Mouse (Mus musculus): ENCODE results near the gene Ubash3a. TPM values are rescaled to one million over a fixed set of nuclear protein-coding genes. Genes with fewer than 3 reads are reported as not detected.
"Not testable (repeated sequence)": the region's sequence is repeated elsewhere in the genome, so short reads cannot be mapped to it uniquely, and the experiment has no call there.

The Ubash3a gene
- polyA plus RNA-seq, 1 experiment from 2014 or later, result 0.17 TPM

DNA sequence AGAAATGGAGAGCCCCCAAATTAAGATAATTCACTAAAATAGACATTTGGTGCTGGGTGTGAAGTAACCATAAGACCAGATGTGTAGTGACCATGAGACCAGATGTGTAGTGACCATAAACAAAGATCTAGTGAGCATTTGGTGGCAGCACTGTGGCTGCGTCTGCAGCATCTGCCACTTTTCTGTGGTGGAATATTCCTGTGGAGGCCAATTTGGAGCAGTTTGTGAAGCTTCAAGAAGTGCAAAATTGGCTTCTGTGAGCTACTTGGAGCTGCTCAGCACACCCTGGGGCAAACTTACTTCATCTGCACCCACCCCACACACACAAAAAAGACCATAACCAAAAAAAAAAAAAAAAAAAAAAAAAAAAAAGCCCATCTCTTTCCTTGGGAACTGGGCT is 60.3 kb downstream of the Ubash3a start:
- DNase-seq (ENCODE audit: low spot score) (no peak), ATAC-seq (ENCODE audit: low FRiP score) (no peak)
- no peaks in the 10 kb centered on the region for H3K27me3 ChIP-seq (ENCODE audit: control insufficient read depth, insufficient read depth, low read length)
- H3K27ac ChIP-seq (ENCODE audit: low read depth, low read length), result no peak overlapping the region
- no peak overlapping the region for H3K4me2 ChIP-seq (replicated peaks; ENCODE audit: low read depth, low read length)
- H3K4me1 ChIP-seq (replicated peaks; ENCODE audit: control insufficient read depth, insufficient read depth, low read length), result no peaks in the 10 kb centered on the region
- WGBS, result 100% methylated on average over 1 of the region's 1 CpGs
- H3K36me3 ChIP-seq (ENCODE audit: control insufficient read depth, insufficient read depth, low read length), result no peaks in the 10 kb centered on the region
- no peak overlapping the region for H3K4me3 ChIP-seq (ENCODE audit: low read depth, low read length)
- no peak overlapping the region for H3K9ac ChIP-seq (ENCODE audit: low read depth, low read length)
- H3K9me3 ChIP-seq (ENCODE audit: control insufficient read depth, low read length), result no peaks in the 10 kb centered on the region

GRCm38 (mm10) chr17:31269761-31270160 is 62.1 kb downstream of the Ubash3a start:
- no peaks in the 10 kb centered on the region for H3K27me3 ChIP-seq (ENCODE audit: control insufficient read depth, insufficient read depth, low read length)
- H3K4me3 ChIP-seq (ENCODE audit: low read depth, low read length), result no peak overlapping the region
- H3K27ac ChIP-seq (ENCODE audit: low read depth, low read length), result no peak overlapping the region
- no peaks in the 10 kb centered on the region for H3K9me3 ChIP-seq (ENCODE audit: control insufficient read depth, low read length)
- H3K4me2 ChIP-seq (replicated peaks; ENCODE audit: low read depth, low read length), result no peak overlapping the region
- 90% methylated on average over 2 of the region's 2 CpGs for WGBS
- no peaks in the 10 kb centered on the region for H3K4me1 ChIP-seq (replicated peaks; ENCODE audit: control insufficient read depth, insufficient read depth, low read length)
- no peak overlapping the region for H3K9ac ChIP-seq (ENCODE audit: low read depth, low read length)
- DNase-seq (ENCODE audit: low spot score), result no peak
- H3K36me3 ChIP-seq (ENCODE audit: control insufficient read depth, insufficient read depth, low read length), result no peaks in the 10 kb centered on the region
- no peak for ATAC-seq (ENCODE audit: low FRiP score)

DNA sequence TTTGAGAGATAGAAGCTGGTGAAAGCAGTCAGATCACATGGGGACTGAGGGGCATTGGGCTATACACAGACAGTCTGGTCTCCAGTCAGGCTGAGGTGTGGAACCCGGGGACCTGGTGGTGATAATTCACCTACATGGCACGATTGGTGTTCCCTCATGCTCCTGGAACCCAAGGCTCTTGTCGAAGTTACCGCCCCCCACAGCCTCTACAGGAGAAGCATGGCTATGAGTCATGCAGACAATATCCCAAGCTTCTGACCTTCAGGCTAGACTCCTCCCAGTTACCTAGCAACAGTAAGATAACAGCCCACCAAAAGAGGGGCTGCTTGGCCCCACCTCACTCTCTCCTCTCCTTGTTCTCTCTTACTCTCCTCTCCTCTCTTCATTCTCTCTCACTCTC is 62.6 kb downstream of the Ubash3a start:
- H3K4me2 ChIP-seq (replicated peaks; ENCODE audit: low read depth, low read length), result no peak overlapping the region
- H3K4me3 ChIP-seq (ENCODE audit: low read depth, low read length), result no peak overlapping the region
- no peaks in the 10 kb centered on the region for H3K9me3 ChIP-seq (ENCODE audit: control insufficient read depth, low read length)
- H3K9ac ChIP-seq (ENCODE audit: low read depth, low read length), result no peak overlapping the region
- H3K4me1 ChIP-seq (replicated peaks; ENCODE audit: control insufficient read depth, insufficient read depth, low read length), result no peaks in the 10 kb centered on the region
- WGBS, result 96% methylated on average over 4 of the region's 4 CpGs
- ATAC-seq (ENCODE audit: low FRiP score) (no peak), DNase-seq (ENCODE audit: low spot score) (no peak)
- H3K36me3 ChIP-seq (ENCODE audit: control insufficient read depth, insufficient read depth, low read length), result no peaks in the 10 kb centered on the region
- H3K27me3 ChIP-seq (ENCODE audit: control insufficient read depth, insufficient read depth, low read length), result no peaks in the 10 kb centered on the region
- H3K27ac ChIP-seq (ENCODE audit: low read depth, low read length), result no peak overlapping the region

GRCm38 (mm10) chr17:31270736-31271135 is 63.1 kb downstream of the Ubash3a start:
- H3K9me3 ChIP-seq (ENCODE audit: control insufficient read depth, low read length); H3K9ac ChIP-seq (ENCODE audit: low read depth, low read length); H3K27ac ChIP-seq (ENCODE audit: low read depth, low read length); H3K4me1 ChIP-seq (replicated peaks; ENCODE audit: control insufficient read depth, insufficient read depth, low read length); DNase-seq (ENCODE audit: low spot score); H3K4me3 ChIP-seq (ENCODE audit: low read depth, low read length); H3K4me2 ChIP-seq (replicated peaks; ENCODE audit: low read depth, low read length); H3K27me3 ChIP-seq (ENCODE audit: control insufficient read depth, insufficient read depth, low read length); ATAC-seq (ENCODE audit: low FRiP score); H3K36me3 ChIP-seq (ENCODE audit: control insufficient read depth, insufficient read depth, low read length): not testable (repeated sequence)
- WGBS, result 86% methylated on average over 6 of the region's 8 CpGs

DNA sequence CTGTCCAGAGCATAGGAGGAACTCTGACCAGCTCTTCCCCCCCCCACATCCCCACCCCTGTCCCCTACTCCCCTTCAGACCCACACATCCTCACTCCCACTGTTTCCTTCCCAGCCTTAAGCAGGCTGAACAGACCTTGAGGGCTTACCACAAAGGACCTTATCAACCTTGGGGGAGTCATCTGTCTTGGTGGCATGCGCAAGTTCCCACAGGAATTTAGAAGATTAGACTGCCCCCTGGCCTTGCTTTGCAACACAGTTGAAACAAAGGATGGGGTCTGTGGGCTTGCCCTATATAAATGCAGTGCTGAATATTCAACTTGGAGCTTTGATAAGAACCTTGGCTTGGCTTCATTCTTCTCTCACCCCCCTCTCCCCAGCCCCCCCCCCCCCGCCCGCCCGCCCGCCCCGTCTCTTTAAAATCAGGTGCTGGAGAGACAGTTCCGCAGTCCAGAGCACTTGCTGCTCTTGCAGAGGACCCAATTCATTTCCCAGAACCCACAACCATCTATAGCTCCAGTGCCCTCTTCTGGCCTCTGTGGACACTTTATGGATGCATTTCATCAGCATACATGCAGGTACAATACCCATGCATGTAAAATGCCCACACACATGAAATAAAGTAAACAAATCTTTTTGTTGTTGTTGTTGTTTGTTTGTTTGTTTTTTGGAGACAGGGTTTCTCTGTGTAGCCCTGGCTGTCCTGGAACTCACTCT is 63.6 kb downstream of the Ubash3a start:
- DNase-seq (ENCODE audit: low spot score) (no peak), ATAC-seq (ENCODE audit: low FRiP score) (no peak)
- H3K27ac ChIP-seq (ENCODE audit: low read depth, low read length), result no peak overlapping the region
- H3K4me1 ChIP-seq (replicated peaks; ENCODE audit: control insufficient read depth, insufficient read depth, low read length), result no peaks in the 10 kb centered on the region
- no peaks in the 10 kb centered on the region for H3K9me3 ChIP-seq (ENCODE audit: control insufficient read depth, low read length)
- H3K4me3 ChIP-seq (ENCODE audit: low read depth, low read length), result no peak overlapping the region
- H3K36me3 ChIP-seq (ENCODE audit: control insufficient read depth, insufficient read depth, low read length), result no peaks in the 10 kb centered on the region
- H3K27me3 ChIP-seq (ENCODE audit: control insufficient read depth, insufficient read depth, low read length), result no peaks in the 10 kb centered on the region
- H3K9ac ChIP-seq (ENCODE audit: low read depth, low read length), result no peak overlapping the region
- no peak overlapping the region for H3K4me2 ChIP-seq (replicated peaks; ENCODE audit: low read depth, low read length)
- WGBS, result 52% methylated on average over 7 of the region's 7 CpGs

- no peaks in the 10 kb centered on the region for H3K27me3 ChIP-seq (ENCODE audit: control insufficient read depth, insufficient read depth, low read length)
- H3K36me3 ChIP-seq (ENCODE audit: control insufficient read depth, insufficient read depth, low read length), result no peaks in the 10 kb centered on the region
- 0 out of 2 replicates have a peak, but pooled peaks cover 2% of the 10 kb centered on the region for H3K4me1 ChIP-seq (replicated peaks; ENCODE audit: control insufficient read depth, insufficient read depth, low read length)
- H3K4me3 ChIP-seq (ENCODE audit: low read depth, low read length), result no peak overlapping the region
- ATAC-seq (ENCODE audit: low FRiP score) (no peak), DNase-seq (ENCODE audit: low spot score) (no peak)
- H3K9ac ChIP-seq (ENCODE audit: low read depth, low read length), result no peak overlapping the region
- no peak overlapping the region for H3K27ac ChIP-seq (ENCODE audit: low read depth, low read length)
- 89% methylated on average over 9 of the region's 9 CpGs for WGBS
- no peaks in the 10 kb centered on the region for H3K9me3 ChIP-seq (ENCODE audit: control insufficient read depth, low read length)
- H3K4me2 ChIP-seq (replicated peaks; ENCODE audit: low read depth, low read length), result no peak overlapping the region
Observed at GRCm38 (mm10) chr17:31272416-31273165, 64.9 kb downstream of the Ubash3a start.

DNA sequence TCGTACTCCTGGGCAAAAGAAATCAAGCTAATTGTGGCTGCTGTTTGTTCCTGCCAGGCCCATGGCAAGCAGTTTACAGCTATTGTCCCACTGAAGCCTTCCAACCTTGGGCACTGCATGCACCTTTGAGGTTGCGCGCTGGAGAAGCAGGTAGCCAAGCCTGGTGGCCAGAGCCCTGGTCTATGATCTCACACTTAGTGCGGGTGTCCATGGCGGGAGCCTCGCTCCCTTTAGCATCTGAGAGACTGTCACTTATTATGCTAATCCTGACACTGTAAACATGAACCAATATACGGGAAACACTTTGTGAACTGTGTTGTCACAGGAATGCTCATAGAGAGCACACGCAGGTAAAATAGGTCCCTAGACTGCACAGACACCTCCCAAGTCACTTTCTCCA is 66.0 kb downstream of the Ubash3a start:
- Histone ChIP-seq H3K9me3 (ENCODE audit: control insufficient read depth, low read length) (no peaks in the 10 kb centered on the region), H3K4me2 (replicated peaks; ENCODE audit: low read depth, low read length) (no peak overlapping the region), H3K27ac (ENCODE audit: low read depth, low read length) (no peak overlapping the region), H3K4me3 (ENCODE audit: low read depth, low read length) (no peak overlapping the region), H3K36me3 (ENCODE audit: control insufficient read depth, insufficient read depth, low read length) (no peaks in the 10 kb centered on the region), H3K4me1 (replicated peaks; ENCODE audit: control insufficient read depth, insufficient read depth, low read length) (0 out of 2 replicates have a peak, but pooled peaks cover 2% of the 10 kb centered on the region), H3K9ac (ENCODE audit: low read depth, low read length) (no peak overlapping the region), H3K27me3 (ENCODE audit: control insufficient read depth, insufficient read depth, low read length) (no peaks in the 10 kb centered on the region)
- 88% methylated on average over 8 of the region's 8 CpGs for WGBS
- DNase-seq (ENCODE audit: low spot score), result no peak
- ATAC-seq (ENCODE audit: low FRiP score), result no peak

DNA sequence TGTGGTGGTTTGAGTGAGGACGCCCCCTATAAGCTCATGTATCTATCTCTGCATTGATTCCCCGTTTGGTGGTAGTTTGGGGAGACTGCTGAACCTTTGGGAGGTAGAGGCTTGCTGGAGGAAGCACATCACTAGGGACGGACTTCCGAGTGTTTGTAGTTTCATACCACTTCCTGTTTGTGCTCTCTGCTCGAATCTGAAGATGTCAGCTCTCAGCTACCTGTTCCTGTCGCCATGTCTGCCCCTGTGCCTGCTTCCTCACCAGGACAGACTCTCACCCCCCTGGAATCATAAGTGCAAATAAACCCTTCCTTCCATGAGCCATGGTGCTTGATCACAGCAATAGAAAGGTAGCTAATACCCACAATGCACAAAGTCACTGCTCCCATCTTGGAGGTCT is 67.5 kb downstream of the Ubash3a start:
- no peak for DNase-seq (ENCODE audit: low spot score)
- H3K27me3 ChIP-seq (ENCODE audit: control insufficient read depth, insufficient read depth, low read length), result no peaks in the 10 kb centered on the region
- H3K27ac ChIP-seq (ENCODE audit: low read depth, low read length), result no peak overlapping the region
- no peak overlapping the region for H3K9ac ChIP-seq (ENCODE audit: low read depth, low read length)
- no peak overlapping the region for H3K4me3 ChIP-seq (ENCODE audit: low read depth, low read length)
- WGBS, result 79% methylated on average over 6 of the region's 6 CpGs
- no peak for ATAC-seq (ENCODE audit: low FRiP score)
- no peaks in the 10 kb centered on the region for H3K9me3 ChIP-seq (ENCODE audit: control insufficient read depth, low read length)
- no peaks in the 10 kb centered on the region for H3K36me3 ChIP-seq (ENCODE audit: control insufficient read depth, insufficient read depth, low read length)
- 0 out of 2 replicates have a peak, but pooled peaks cover 2% of the 10 kb centered on the region for H3K4me1 ChIP-seq (replicated peaks; ENCODE audit: control insufficient read depth, insufficient read depth, low read length)
- no peak overlapping the region for H3K4me2 ChIP-seq (replicated peaks; ENCODE audit: low read depth, low read length)
